Mouse (Mus musculus): ENCODE data around the gene Cnksr3.

Cnksr3 gene

GRCm38 (mm10) chr10:7211696-7212482 is at the start of gene Cnksr3:
TSS of gene Cnksr3 (minus strand) at chr10:7212237.
- peak; percentile 94 for DNase-seq (ENCODE audit: low read depth)

- no peak for DNase-seq (ENCODE audit: low read depth)
These were observed 48.4 kb upstream of the Cnksr3 start for GRCm38 (mm10) chr10:7260166-7261108.

DNA sequence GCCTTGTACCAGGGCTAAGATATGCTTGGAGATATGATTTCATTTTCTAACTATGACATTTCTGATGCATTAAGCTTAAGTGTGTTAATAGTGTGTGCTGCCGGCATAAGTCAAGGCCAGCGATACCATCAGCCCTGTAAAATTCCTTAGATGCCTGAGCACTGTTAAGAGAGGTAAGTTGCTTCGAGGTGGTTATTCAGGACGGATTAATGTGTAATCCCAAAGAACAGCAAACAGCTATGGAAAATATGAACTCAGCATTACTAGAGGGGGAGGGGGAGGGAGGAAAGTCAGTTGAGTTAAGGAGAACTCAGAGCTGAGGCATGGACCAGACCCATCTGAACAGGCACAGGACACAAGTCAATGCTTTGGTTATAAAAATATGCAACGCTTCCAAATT is 46.6 kb upstream of the Cnksr3 start:
- DNase-seq (ENCODE audit: low read depth) = no peak

DNA sequence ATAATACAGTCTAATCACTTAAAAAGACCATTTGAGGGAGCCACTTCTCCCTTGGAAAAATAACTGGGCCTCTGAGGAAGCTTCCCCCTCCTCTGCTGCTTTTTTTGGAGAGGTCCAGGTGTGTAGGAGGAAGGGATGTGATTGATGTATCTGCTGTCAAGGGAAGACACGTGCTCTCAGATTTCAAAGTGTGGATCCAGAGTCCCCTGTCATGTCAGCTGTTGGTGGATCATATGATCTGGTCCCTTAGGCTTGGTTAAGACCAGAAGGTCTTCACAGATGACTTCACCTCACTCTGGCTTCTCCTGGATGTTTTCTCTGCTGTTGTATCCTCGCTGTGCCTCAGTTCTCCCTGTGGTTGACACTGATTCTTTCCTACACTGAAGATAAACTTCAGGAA is 38.4 kb upstream of the Cnksr3 start:
- no peak for DNase-seq (ENCODE audit: low read depth)

- DNase-seq (ENCODE audit: low read depth) = no peak
These were observed 22.6 kb upstream of the Cnksr3 start for GRCm38 (mm10) chr10:7234601-7235000.

DNA sequence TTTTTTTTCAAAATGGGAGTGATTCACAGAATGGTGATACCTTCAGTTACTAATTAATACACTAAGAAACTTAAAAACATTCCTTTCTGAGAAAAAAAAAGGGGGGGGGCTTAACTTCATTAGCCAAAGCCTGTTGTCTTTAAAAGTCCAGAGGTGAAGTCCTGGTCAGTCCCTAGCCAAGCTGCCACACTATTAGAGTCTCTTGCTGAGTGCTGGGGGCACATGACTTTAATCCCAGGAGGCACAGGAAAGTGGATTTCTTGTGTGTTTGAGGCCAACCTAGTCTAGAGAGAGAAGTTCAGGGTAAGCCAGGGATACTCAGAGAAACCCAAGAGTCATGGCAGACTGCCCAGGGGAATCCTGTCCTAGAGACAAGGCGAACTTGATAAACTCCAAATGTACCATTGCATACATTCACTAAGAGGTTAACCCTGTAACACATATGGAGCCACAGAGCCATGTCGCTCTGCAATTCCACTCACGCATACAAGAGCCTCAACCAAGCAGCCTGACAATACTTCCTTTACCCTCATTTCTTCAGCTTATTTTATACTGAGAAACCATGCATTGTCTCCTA is 5.6 kb upstream of the Cnksr3 start:
- no peak for DNase-seq (ENCODE audit: low read depth)

GRCm38 (mm10) chr10:7214718-7215117 is 2.7 kb upstream of the Cnksr3 start:
- peak; percentile 8 for DNase-seq (ENCODE audit: low read depth)

DNA sequence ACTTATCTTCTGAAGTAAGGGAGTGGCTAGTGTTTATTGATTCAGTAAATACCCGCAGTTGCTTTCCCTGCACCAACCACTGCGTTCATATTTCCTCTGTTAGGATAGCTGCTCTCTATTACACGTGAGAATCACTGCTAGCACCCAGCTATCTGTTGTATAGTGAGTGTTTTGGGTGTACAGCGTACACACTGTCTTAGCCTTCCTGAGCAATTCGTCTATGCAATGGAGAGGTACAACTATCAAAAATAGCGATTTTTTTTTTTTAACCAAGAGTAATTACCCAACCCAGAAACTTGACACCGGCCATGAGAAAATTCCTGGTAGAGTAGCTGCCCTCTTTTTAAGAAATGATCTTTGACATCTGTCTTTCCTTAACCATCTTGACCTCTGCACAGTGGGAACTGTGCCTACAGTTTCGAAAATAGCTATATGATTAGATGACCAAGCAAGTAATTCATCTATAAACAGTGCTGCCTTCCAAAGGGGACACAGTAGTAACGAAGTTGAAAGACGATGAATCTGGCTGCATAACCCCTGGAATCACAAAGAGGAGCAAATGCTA is 1.1 kb upstream of the Cnksr3 start:
- DNase-seq (ENCODE audit: low read depth) = no peak

DNA sequence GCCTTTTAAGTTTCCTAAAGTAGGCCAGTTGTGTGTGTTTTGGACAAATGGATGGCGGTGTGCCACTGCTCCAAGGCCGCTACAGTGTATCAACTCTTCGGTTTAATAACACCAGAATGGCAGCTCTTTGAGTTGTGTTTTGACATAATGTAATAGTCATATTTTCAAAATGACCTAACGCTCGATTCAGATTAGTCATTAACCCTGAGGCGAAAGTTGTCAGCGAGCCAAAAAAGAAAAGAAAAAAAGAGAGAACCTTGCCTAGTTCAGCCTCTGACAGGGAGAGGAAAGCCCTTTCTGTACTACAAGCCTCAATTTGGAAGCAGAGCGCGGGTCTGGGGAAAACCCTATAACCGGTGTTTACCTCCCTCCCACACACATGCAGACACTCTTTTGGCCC is 500 bp upstream of the Cnksr3 start:
- peak; percentile 81 for DNase-seq (ENCODE audit: low read depth)

DNA sequence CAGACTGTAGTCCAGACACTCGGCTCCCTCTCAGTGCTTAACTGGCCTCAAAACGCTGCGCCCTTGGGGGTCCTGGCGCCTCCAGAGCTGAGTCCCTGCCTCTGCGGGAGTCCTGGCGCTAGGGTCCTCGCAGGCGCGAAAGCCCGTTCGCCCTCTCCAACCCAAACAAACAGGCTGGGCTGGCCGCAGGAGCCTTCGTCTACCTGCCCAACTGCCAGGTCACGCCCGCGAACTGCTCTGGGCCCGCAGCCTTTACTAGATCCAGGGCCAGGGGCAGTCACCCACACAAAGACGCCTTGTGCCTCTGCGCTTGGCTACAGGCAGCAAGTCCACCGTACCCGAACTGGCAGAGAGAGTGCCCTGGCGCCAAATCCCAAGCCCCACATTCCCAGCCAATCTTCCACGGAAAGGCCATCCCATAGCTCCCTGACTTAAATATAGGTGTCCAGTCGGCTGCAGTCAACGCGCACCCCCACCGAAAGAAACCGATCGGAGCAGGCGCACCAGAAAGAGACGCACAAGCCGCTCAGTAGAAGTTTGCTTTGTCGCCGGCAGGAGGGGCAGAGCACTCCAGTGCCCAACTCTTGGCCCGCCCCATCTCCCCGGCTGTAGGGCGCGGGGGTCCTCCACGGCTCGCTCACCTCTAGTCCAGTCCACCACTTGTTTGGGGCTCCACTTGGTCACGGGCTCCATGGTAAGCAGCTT is 894 bp downstream of the Cnksr3 start:
- peak; percentile 79 for DNase-seq (ENCODE audit: low read depth)

- peak; percentile 6 for DNase-seq (ENCODE audit: low read depth)
These were observed 2.2 kb downstream of the Cnksr3 start for GRCm38 (mm10) chr10:7209691-7210455.

DNA sequence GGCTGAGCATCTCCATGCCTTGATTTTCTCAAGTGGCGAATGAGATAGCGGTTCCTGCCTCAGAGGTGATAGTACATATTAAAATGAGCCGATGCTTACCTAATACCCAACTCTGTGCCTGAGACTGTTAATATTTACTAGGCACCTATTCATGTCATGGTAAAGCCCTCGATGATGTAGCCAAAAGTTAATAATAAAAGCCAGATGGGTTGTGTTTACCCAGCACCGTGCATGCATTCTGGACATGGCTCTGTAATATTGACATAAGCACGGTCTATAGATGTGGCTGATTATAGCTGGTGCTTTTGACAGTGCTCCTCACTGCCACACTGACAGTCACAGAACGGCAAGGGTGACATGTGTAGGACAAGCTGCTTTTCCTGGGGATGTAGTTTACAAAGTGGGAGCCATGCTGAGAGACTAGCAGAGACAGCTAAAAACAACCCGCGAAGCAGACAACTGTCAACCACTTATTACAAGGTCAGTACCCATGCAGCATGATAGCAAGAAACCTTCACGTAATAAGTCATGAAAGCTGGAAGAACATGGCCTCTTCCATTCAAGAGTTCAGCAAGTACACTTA is 3.1 kb downstream of the Cnksr3 start:
- DNase-seq (ENCODE audit: low read depth) = no peak

DNA sequence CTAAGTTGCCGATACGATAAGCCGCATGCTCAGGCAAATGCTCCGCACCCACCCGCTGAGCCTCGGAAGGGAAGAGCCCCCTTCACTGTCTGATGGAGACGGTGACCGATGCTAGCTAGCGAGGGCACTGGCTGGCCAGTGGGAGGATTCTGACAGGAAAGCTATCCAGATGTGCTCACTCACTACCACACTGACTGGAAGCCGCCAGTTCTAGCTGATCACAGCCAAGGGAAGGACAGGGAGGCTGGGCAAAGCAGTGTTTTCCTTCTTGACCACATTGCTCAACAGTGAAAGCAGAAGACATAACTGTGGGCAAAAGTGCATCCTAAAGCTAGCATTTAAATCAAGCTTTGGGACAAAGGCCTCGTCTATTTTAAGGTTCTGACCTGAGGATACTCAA is 4.7 kb downstream of the Cnksr3 start:
- DNase-seq (ENCODE audit: low read depth) = no peak

DNA sequence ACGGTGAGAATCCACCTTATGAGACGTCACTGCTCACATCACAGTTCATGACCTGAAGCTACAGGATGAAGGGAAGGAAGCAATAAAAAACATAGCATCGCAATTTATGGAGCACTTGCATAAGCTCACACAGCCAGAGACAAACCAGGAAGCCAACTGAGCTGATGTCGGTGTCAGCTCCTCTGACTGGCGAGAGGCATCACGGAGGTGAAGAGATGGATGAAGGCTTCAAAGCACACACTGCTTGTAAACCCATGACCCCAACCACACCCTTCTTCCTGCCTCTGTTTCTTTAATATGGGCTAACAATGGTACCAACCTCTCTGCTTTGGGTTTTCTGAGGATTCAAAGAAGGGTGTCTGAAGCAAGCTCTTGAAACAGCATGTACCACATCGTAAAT is 5.5 kb downstream of the Cnksr3 start:
- no peak for DNase-seq (ENCODE audit: low read depth)

DNA sequence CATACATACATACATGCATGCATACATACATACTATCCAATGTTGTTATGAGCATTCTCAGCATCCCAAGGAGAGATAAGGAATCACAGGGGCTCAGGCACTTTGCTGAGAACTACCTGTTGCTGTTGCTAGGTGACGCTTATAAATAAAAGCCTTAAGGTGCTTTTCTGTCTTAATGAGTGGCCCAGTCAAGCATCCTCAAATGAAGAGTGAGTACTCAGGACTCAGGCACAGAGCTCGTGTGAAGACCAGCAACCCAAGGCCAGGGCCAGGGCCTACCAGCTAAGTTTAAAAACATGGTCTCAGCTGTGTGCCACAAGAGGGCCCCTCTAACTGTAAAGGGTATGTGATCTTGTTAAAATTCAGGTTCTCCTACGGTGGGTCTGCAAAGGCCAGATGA is 6.5 kb downstream of the Cnksr3 start:
- DNase-seq (ENCODE audit: low read depth) = no peak

DNA sequence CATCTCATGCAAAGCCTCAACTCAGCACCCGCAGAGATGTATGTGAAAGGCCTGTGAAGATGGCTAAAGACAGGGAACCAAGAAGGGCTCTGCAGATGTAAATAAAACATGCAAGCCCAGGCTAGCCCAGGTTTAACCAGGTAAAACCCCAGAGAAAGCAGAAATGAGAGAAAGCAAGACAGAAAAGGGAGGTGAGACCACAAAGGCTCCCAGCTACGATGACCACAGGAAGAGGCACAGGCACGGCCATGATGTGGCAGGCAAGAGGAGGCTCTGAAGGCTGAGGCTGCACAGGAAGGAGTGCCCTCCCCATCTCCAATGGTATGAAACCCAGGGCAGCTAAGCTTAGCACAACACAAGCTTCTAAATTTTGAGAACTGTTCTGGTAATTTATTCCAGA is 7.1 kb downstream of the Cnksr3 start:
- no peak for DNase-seq (ENCODE audit: low read depth)

DNA sequence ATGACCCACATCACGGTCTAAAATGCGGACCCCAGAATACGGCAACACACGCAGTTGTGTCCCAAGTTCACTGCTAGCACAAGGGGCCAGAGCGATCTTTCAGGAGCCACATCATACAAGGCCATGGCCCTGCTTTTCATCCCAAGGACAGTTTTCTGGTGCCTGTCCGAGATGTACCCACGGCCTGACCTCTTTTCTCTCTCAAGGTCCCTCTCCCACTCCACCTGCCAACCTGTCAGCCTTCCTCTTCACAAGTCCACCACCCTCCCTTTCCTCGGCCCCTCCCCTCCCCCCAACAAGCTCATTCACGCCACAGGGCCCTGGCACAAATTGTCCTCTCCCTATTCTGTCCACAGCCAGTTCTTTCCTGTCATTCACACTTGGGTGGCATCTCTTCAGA is 9.5 kb downstream of the Cnksr3 start:
- DNase-seq (ENCODE audit: low read depth) = no peak

DNA sequence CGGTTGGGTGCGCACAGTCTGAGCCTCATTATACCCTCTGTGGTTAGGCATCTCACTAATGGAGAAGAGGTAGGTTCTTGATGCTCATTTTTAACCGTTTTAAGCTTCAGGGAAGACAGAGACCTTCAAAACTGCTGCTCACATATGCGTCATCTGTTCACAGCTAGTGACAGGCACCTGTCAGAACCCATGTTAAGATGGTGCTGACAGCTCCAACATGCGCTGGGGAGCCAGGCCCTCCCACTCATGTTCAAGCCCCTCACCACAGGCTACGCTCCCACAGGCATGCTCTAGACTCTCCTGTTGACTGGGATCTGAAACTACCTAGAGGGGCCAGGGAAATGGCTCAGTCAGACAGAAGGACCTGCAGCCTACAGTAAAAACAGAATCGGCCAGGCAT is 11.4 kb downstream of the Cnksr3 start:
- DNase-seq (ENCODE audit: low read depth) = no peak

DNA sequence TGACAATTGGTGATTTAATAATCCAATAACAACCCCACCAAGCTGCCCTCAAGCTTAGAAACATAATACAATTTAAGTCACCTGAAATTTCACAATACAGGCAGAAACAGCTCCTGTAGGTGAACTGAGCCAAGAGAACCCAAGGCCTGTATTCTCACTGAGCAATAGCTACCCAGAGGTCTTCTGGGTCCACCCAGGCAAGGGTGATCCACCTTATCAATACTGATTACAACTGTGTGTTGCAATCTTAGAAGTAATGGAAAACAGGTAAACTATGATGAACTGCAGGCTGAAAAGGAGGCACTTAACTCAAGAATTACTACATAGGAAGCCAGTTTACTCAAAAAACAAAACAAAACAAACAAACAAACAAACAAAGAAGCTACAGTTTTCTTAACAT is 13.8 kb downstream of the Cnksr3 start:
- no peak for DNase-seq (ENCODE audit: low read depth)

DNA sequence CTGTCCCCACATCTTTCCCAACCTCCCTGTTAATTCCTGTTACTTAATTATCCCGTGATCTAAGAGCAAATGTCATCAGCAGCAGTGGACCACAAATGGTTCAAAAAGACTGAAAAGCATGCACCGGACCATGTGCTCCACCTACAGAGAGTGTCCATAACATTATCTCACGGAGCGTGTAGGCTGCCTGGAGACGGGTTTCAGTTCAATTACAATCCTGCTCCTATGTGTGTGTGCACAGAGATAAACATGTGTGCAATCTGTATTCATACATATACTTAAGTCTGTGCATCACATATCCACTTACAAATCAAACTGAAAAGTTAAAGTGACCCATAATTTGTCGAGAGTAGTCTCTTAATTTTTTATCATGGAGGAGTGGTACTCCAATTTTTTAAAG is 14.3 kb downstream of the Cnksr3 start:
- no peak for DNase-seq (ENCODE audit: low read depth)
